Mouse (Mus musculus): ENCODE measurements around the gene Nubp2. TPM values are rescaled to one million over a fixed set of nuclear protein-coding genes. Genes with fewer than 3 reads are reported as not detected.

Nubp2 gene
- polyA plus RNA-seq, 1 experiment from 2014 or later, result 68.5 TPM

GRCm38 (mm10) chr17:24900014-24900413 is 13.9 kb upstream of the Nubp2 start:
- ATAC-seq, result no peak
- WGBS, result 92% methylated on average over 6 of the region's 6 CpGs
- H3K36me3 ChIP-seq (ENCODE audit: poor library complexity, severe bottlenecking), result peaks cover 80% of the 10 kb centered on the region

GRCm38 (mm10) chr17:24899153-24899552 is 13.0 kb upstream of the Nubp2 start:
- Histone ChIP-seq H3K9me3 (replicated peaks) (no peaks in the 10 kb centered on the region), H3K27ac (no peak overlapping the region), H3K4me3 (no peak overlapping the region), H3K4me2 (no peak overlapping the region), H3K36me3 (ENCODE audit: poor library complexity, severe bottlenecking) (peaks cover 72% of the 10 kb centered on the region), H3K4me1 (peaks cover 35% of the 10 kb centered on the region), H3K9ac (no peak overlapping the region), H3K27me3 (no peaks in the 10 kb centered on the region)
- 85% methylated on average over 5 of the region's 5 CpGs for WGBS
- ATAC-seq, result no peak

More at GRCm38 (mm10) chr17:24900014-24900413, 13.9 kb upstream of the Nubp2 start:
- no peaks in the 10 kb centered on the region for H3K9me3 ChIP-seq (replicated peaks)
- no peak overlapping the region for H3K27ac ChIP-seq
- H3K4me3 ChIP-seq, result no peak overlapping the region
- H3K4me1 ChIP-seq, result peaks cover 30% of the 10 kb centered on the region
- H3K4me2 ChIP-seq, result no peak overlapping the region
- no peaks in the 10 kb centered on the region for H3K27me3 ChIP-seq
- H3K9ac ChIP-seq, result no peak overlapping the region

- no peak for ATAC-seq
- H3K36me3 ChIP-seq (ENCODE audit: poor library complexity, severe bottlenecking), result peaks cover 68% of the 10 kb centered on the region
- no peak overlapping the region; the same call in 1 of the 2 replicates for H3K4me3 ChIP-seq
- no peak overlapping the region; the same call in 1 of the 2 replicates for H3K4me2 ChIP-seq
- peaks cover 44% of the 10 kb centered on the region for H3K4me1 ChIP-seq
- H3K27me3 ChIP-seq, result no peaks in the 10 kb centered on the region
- 83% methylated on average over 4 of the region's 4 CpGs for WGBS
- no peak overlapping the region for H3K27ac ChIP-seq
- no peaks in the 10 kb centered on the region for H3K9me3 ChIP-seq (replicated peaks)
- 0 out of 2 replicates have a peak overlapping the region, but pooled peaks have one; percentile 92 for H3K9ac ChIP-seq
Observed at GRCm38 (mm10) chr17:24898041-24898854, 12.1 kb upstream of the Nubp2 start.

GRCm38 (mm10) chr17:24897600-24897999 is 11.5 kb upstream of the Nubp2 start:
- no peak overlapping the region for H3K27ac ChIP-seq
- ATAC-seq, result no peak
- H3K9me3 ChIP-seq (replicated peaks), result no peaks in the 10 kb centered on the region
- 78% methylated on average over 4 of the region's 4 CpGs for WGBS
- peaks cover 68% of the 10 kb centered on the region for H3K36me3 ChIP-seq (ENCODE audit: poor library complexity, severe bottlenecking)
- H3K4me1 ChIP-seq, result peaks cover 46% of the 10 kb centered on the region
- peak overlapping the region; percentile 92 for H3K4me3 ChIP-seq
- no peaks in the 10 kb centered on the region for H3K27me3 ChIP-seq
- peak overlapping the region; percentile 92 for H3K9ac ChIP-seq
- H3K4me2 ChIP-seq, result peak overlapping the region; percentile 99

GRCm38 (mm10) chr17:24896993-24897269 is 10.8 kb upstream of the Nubp2 start:
- Histone ChIP-seq H3K9ac (peak overlapping the region; percentile 92), H3K4me1 (peaks cover 46% of the 10 kb centered on the region), H3K4me3 (peak overlapping the region; percentile 92), H3K4me2 (peak overlapping the region; percentile 99), H3K9me3 (replicated peaks) (no peaks in the 10 kb centered on the region), H3K27me3 (no peaks in the 10 kb centered on the region), H3K36me3 (ENCODE audit: poor library complexity, severe bottlenecking) (peaks cover 68% of the 10 kb centered on the region), H3K27ac (0 out of 2 replicates have a peak overlapping the region, but pooled peaks have one; percentile 84)
- 28% methylated on average over 11 of the region's 11 CpGs for WGBS
- no peak for ATAC-seq

GRCm38 (mm10) chr17:24896241-24896992 is 10.3 kb upstream of the Nubp2 start, which contains the start of gene Nme3:
Gene Nme3 (plus strand): TSS chr17:24896500.
- peak within 1 kb of the TSS; percentile 92 for H3K4me3 ChIP-seq
- H3K4me1 ChIP-seq, result peaks cover 46% of the 10 kb centered on the region
- WGBS, result under 1% methylated on average over 49 of the region's 50 CpGs
- peak within 1 kb of the TSS; percentile 92 for H3K9ac ChIP-seq
- peak within 1 kb of the TSS; percentile 84 for H3K27ac ChIP-seq
- no peaks in the 10 kb centered on the region for H3K9me3 ChIP-seq (replicated peaks)
- H3K36me3 ChIP-seq (ENCODE audit: poor library complexity, severe bottlenecking), result peaks cover 68% of the 10 kb centered on the region
- H3K27me3 ChIP-seq, result no peaks in the 10 kb centered on the region
- H3K4me2 ChIP-seq, result peak within 1 kb of the TSS; percentile 99
- peak; percentile 74 for ATAC-seq

GRCm38 (mm10) chr17:24895571-24896240 is 9.6 kb upstream of the Nubp2 start:
- 11% methylated on average over 23 of the region's 23 CpGs for WGBS
- Histone ChIP-seq H3K9ac (peak overlapping the region; percentile 92), H3K4me3 (peak overlapping the region; percentile 92), H3K4me2 (peak overlapping the region; percentile 99), H3K4me1 (peaks cover 46% of the 10 kb centered on the region), H3K27ac (peak overlapping the region; percentile 84), H3K9me3 (replicated peaks) (no peaks in the 10 kb centered on the region), H3K27me3 (no peaks in the 10 kb centered on the region), H3K36me3 (ENCODE audit: poor library complexity, severe bottlenecking) (peaks cover 68% of the 10 kb centered on the region)
- ATAC-seq, result no peak

GRCm38 (mm10) chr17:24894995-24895547 is 8.9 kb upstream of the Nubp2 start, which contains the start of the genes Eme2 and Mrps34:
Gene Eme2 (minus strand): TSS chr17:24895087.
Gene Mrps34 (plus strand): TSS chr17:24895116.
- Histone ChIP-seq H3K27ac (peak within 1 kb of the TSS; percentile 84), H3K4me1 (peaks cover 46% of the 10 kb centered on the region), H3K4me2 (peak within 1 kb of the TSS; percentile 99), H3K27me3 (no peaks in the 10 kb centered on the region), H3K9ac (peak within 1 kb of the TSS; percentile 92), H3K36me3 (ENCODE audit: poor library complexity, severe bottlenecking) (peaks cover 68% of the 10 kb centered on the region), H3K9me3 (replicated peaks) (no peaks in the 10 kb centered on the region), H3K4me3 (peak within 1 kb of the TSS; percentile 92)
- peak; percentile 61 for ATAC-seq
- WGBS, result under 1% methylated on average over 62 of the region's 62 CpGs

- ATAC-seq, result peak; percentile 3; the same call in 1 of the 2 replicates
Observed at GRCm38 (mm10) chr17:24894061-24894994, 8.2 kb upstream of the Nubp2 start.

GRCm38 (mm10) chr17:24893276-24893675 is 7.1 kb upstream of the Nubp2 start:
- Histone ChIP-seq H3K9ac (no peak overlapping the region), H3K36me3 (ENCODE audit: poor library complexity, severe bottlenecking) (peaks cover 64% of the 10 kb centered on the region), H3K9me3 (replicated peaks) (no peaks in the 10 kb centered on the region), H3K27me3 (no peaks in the 10 kb centered on the region), H3K27ac (no peak overlapping the region), H3K4me1 (peaks cover 49% of the 10 kb centered on the region), H3K4me3 (peak overlapping the region; percentile 92; the same call in 1 of the 2 replicates), H3K4me2 (no peak overlapping the region)
- WGBS, result 96% methylated on average over 2 of the region's 2 CpGs
- ATAC-seq, result no peak

More at GRCm38 (mm10) chr17:24894061-24894994, 8.2 kb upstream of the Nubp2 start:
- Histone ChIP-seq H3K9ac (peak overlapping the region; percentile 92), H3K4me1 (peaks cover 46% of the 10 kb centered on the region), H3K27me3 (no peaks in the 10 kb centered on the region), H3K9me3 (replicated peaks) (no peaks in the 10 kb centered on the region), H3K36me3 (ENCODE audit: poor library complexity, severe bottlenecking) (peaks cover 68% of the 10 kb centered on the region), H3K4me3 (peak overlapping the region; percentile 92), H3K27ac (peak overlapping the region; percentile 84), H3K4me2 (peak overlapping the region; percentile 99)
- WGBS, result 11% methylated on average over 31 of the region's 31 CpGs

All from forebrain, embryonic 13.5 days (tissue).